Mouse (Mus musculus) limb, embryonic 15.5 days (tissue): ENCODE data around the gene Rnf114. TPM values are rescaled to one million over a fixed set of nuclear protein-coding genes. Genes with fewer than 3 reads are reported as not detected.
A peak's percentile ranks its signal among the peaks of the same experiment; 100 is the strongest.

Experiments used
- ATAC-seq: fragments of 200-750 bp; cut with Nextera tagmentation; 2 replicates; pipeline ENCODE4 v1.8.0; 2017; ENCODE audit warnings: low read depth, moderate TSS enrichment; ENCODE audit not compliant: insufficient number of reproducible peaks, low FRiP score, low TSS enrichment
- H3K27ac ChIP-seq: fragments of 300-500 bp; sonication (generic); 2 replicates; pipeline ENCODE4 v1.5.1; 2015; ENCODE audit warnings: moderate library complexity, mild to moderate bottlenecking, inconsistent platforms
- H3K27me3 ChIP-seq: fragments of 300-500 bp; sonication (generic); 2 replicates; pipeline ENCODE4 v1.6.1; 2015; ENCODE audit warnings: inconsistent platforms
- H3K36me3 ChIP-seq: fragments of 300-500 bp; sonication (generic); 2 replicates; pipeline ENCODE4 v1.6.1; 2015; ENCODE audit warnings: inconsistent platforms
- H3K4me1 ChIP-seq: fragments of 300-500 bp; sonication (generic); 2 replicates; pipeline ENCODE4 v1.6.1; 2015; ENCODE audit warnings: inconsistent platforms
- H3K4me2 ChIP-seq: fragments of 300-500 bp; sonication (generic); 2 replicates; pipeline ENCODE4 v1.6.1; 2015; ENCODE audit warnings: mild to moderate bottlenecking, inconsistent platforms
- H3K4me3 ChIP-seq: fragments of 300-500 bp; sonication (generic); 2 replicates; pipeline ENCODE4 v1.5.1; 2015; ENCODE audit warnings: mild to moderate bottlenecking, inconsistent platforms
- H3K9ac ChIP-seq: fragments of 300-500 bp; sonication (generic); 2 replicates; pipeline ENCODE4 v1.6.1; 2015; ENCODE audit warnings: inconsistent platforms
- H3K9me3 ChIP-seq: fragments of 300-500 bp; sonication (generic); 2 replicates; pipeline ENCODE4 v1.6.1; 2016; ENCODE audit warnings: inconsistent platforms
- WGBS: fragments of 180-500 bp; shearing (Covaris S2); methylation state at CpG from one replicate; pipeline ENCODE4 v1.1.7; 2015; 5-methylcytosine and 5-hydroxymethylcytosine counted together
- polyA plus RNA-seq: library from polyadenylated mRNA; unstranded; fragments of >200 nt; fragmentation: Nextera tagmentation; extraction: Ambion mirVana; gene quantifications from 2 replicates; pipeline ENCODE4 v1.2.1, GENCODE M21; 2015

The Rnf114 gene
- 69.9 and 70.3 TPM in 2 replicates for polyA plus RNA-seq

DNA sequence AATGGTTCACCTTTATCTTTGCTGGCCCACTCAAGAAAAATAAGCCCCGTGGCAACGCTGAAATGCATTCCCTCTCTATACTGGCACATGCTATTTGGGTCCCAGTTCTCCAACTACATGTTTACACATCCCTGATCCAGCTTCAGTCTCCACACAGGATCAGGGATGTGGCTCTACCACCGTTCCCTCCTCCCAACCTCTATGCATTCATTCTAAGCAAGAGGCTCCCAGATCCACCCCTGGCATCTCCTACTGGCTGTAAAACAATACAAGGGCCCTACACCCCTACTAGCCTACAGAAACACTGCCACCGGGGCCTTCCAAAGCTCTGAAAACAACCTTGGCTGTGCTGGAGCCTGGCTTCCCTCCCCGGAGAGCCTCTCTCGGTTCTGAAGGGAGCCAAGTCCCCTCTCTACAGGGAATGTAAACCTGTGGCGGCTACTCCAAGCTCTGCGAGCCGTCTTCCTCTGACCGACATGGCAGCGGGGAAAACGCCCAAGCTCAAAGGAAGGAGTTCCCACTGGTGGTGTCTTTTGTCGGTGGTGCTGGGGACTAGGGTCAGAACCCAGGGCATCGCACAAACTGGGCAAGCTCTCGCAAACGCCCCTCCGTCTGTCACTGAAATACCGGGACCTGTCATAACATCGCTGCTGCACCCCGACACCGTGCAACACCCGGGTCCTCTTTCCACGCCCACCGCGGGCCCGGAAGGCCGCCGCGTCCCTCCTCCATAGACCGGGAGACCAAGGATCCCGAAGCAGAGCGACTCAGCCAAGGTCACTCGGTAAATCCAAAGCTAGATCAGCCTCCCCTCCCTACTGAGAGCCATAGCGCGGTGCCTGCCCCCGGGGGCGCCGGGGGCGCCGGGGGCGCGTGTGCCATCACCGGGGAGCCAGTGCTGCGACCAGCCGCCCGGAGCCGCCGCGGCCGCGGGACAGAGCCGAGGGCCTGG lies at the start of gene Rnf114:
Rnf114 (plus strand) TSS at position 889 of the 952 bp plus-strand sequence.
- Histone ChIP-seq H3K36me3 (no peaks in the 10 kb centered on the region; the same call in 1 of the 2 replicates), H3K9me3 (no peaks in the 10 kb centered on the region), H3K4me3 (peak within 1 kb of the TSS; percentile 92), H3K4me2 (peak within 1 kb of the TSS; percentile 90), H3K4me1 (peaks cover 24% of the 10 kb centered on the region), H3K9ac (peak within 1 kb of the TSS; percentile 89), H3K27ac (peak within 1 kb of the TSS; percentile 97), H3K27me3 (no peaks in the 10 kb centered on the region)
- ATAC-seq = peak; percentile 22
- WGBS = 3% methylated on average over 47 of the region's 52 CpGs

DNA sequence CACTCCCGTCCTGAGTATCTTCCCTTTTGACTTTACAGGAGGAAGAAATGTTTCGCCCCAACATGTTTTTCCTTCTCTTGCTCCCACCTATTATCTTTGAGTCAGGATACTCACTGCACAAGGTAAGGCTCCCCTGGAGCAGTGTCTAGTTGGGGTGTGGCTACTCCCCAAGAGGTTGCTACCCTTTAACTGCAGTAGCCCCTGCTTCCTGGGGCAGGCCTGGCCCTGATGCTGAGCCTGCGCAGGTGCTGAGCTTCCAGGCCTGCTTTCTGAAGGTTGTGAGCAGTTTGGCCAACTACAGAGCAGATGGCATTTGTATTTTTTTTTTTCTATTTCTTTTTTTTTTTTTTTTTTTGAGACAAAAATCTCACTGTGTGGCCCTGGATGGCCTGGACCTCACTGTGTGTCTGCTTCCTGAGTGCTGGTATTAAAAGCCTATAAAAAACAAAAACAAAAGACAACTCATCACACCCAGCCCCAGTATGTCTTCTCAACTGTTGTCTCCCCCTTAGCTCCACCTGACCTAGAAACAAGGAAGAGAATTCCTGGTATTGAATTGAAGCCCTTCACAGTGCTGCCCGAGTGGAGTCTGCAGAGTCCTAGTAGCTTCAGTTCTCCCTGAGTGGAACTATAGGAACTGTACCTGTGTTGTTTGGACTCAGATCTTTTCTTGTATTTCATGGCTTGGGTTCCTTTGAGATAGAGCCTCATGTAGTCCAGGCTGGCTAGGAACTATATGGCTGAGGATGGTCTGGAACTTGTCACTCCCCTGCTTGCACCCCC lies 48.8 kb upstream of the Rnf114 start:
- Histone ChIP-seq H3K27ac (no peak overlapping the region), H3K9me3 (no peaks in the 10 kb centered on the region), H3K36me3 (peaks cover 64% of the 10 kb centered on the region), H3K9ac (no peak overlapping the region), H3K4me1 (peaks cover 22% of the 10 kb centered on the region), H3K4me2 (no peak overlapping the region), H3K27me3 (no peaks in the 10 kb centered on the region), H3K4me3 (no peak overlapping the region)
- 89% methylated on average over 4 of the region's 4 CpGs for WGBS
- no peak for ATAC-seq

DNA sequence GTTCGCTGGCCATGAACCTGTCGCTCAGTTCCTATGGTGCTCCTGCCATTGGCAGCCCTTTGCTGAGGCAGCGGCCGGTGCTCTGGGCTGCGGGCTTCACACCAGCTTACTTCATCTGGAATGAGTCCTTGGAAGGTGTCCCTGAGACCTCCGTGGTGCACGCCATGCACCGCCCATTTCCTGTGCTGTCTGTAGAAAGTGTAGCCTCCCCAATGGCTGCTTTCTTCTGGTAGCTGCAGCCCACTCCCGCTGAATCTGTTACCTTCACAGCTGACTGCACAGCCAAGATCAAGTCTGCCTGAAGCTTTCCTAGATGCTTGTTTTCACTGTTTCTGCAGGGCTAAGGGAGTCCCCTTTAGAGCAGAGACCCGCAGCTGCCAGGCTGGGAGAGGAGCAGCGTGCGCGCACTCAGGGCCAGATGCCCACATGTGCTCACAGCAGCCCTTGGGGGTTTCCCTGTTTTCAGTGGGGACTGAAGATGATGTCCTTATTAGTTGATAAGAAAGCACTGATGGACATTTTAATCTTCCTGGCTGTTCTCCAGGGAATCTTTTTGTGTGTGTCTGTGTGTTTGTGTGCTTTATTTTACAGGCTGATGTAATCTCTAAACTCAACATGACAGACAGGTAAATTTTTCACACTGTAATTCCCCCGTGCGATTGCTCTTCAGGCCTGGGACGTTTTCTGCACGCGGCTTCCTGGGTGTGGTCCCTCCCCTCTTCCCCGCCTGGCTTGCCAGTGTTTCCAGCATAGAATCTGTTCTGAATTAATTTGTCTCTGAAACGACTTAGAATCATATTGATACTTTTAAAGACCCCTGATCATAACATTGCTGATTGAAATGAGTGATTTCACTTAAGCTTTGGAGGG lies 46.3 kb upstream of the Rnf114 start:
- no peaks in the 10 kb centered on the region for H3K9me3 ChIP-seq
- peak overlapping the region; percentile 69 for H3K27ac ChIP-seq
- no peak overlapping the region for H3K9ac ChIP-seq
- H3K36me3 ChIP-seq = peaks cover 74% of the 10 kb centered on the region
- WGBS = 61% methylated on average over 20 of the region's 20 CpGs
- ATAC-seq = peak; percentile 15; the same call in 1 of the 2 replicates
- H3K4me3 ChIP-seq = no peak overlapping the region
- no peaks in the 10 kb centered on the region for H3K27me3 ChIP-seq
- peaks cover 22% of the 10 kb centered on the region for H3K4me1 ChIP-seq
- no peak overlapping the region for H3K4me2 ChIP-seq

DNA sequence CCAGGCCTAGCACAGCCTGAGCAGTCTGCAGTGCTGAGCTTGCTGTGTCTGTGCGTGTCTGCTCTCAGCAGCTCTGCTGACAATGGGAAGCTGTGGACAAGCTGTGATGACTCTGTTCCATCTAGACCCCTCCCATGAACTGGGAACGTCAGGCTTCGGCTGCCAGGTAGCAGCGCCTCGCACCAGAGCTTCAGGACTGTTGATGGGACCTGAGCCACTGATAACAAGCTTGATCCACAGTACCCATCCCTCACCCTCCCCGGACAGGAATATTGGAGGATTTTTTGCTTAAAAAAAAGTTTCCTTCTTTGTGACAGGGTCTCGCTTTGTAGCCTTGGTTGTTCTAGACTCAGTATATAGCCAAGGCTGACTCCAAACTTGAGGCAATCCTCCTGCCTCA lies 45.2 kb upstream of the Rnf114 start:
- H3K36me3 ChIP-seq = peaks cover 71% of the 10 kb centered on the region
- ATAC-seq = no peak
- no peak overlapping the region for H3K9ac ChIP-seq
- 89% methylated on average over 7 of the region's 7 CpGs for WGBS
- no peak overlapping the region for H3K4me3 ChIP-seq
- no peak overlapping the region for H3K4me2 ChIP-seq
- H3K9me3 ChIP-seq = no peaks in the 10 kb centered on the region
- peak overlapping the region; percentile 47; the same call in 1 of the 2 replicates for H3K27ac ChIP-seq
- H3K27me3 ChIP-seq = no peaks in the 10 kb centered on the region
- peaks cover 22% of the 10 kb centered on the region for H3K4me1 ChIP-seq

DNA sequence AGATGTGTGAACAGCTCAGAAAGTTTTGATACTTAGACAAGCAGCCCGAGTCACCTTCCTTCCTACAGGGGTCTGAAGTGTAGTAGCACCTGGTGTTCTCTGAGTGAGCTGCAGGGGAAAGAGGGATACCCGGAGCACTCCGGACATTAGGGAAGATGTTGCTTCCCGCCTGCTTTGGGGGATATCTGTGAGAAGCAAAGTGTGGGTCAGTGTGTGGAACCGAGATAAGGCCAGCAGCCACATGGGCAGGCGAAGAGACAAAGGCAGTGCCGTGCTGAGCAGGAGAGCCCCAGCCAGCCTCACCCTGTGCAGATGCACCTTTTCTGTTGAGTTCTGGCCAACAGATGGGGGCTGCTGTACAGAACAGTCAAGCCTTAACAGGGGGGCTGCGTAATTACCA lies 44.8 kb upstream of the Rnf114 start:
- H3K9me3 ChIP-seq = no peaks in the 10 kb centered on the region
- no peak for ATAC-seq
- no peak overlapping the region for H3K4me2 ChIP-seq
- H3K4me3 ChIP-seq = no peak overlapping the region
- no peak overlapping the region for H3K9ac ChIP-seq
- H3K4me1 ChIP-seq = peaks cover 22% of the 10 kb centered on the region
- H3K36me3 ChIP-seq = peaks cover 68% of the 10 kb centered on the region
- no peaks in the 10 kb centered on the region for H3K27me3 ChIP-seq
- no peak overlapping the region for H3K27ac ChIP-seq
- WGBS = 89% methylated on average over 8 of the region's 8 CpGs

DNA sequence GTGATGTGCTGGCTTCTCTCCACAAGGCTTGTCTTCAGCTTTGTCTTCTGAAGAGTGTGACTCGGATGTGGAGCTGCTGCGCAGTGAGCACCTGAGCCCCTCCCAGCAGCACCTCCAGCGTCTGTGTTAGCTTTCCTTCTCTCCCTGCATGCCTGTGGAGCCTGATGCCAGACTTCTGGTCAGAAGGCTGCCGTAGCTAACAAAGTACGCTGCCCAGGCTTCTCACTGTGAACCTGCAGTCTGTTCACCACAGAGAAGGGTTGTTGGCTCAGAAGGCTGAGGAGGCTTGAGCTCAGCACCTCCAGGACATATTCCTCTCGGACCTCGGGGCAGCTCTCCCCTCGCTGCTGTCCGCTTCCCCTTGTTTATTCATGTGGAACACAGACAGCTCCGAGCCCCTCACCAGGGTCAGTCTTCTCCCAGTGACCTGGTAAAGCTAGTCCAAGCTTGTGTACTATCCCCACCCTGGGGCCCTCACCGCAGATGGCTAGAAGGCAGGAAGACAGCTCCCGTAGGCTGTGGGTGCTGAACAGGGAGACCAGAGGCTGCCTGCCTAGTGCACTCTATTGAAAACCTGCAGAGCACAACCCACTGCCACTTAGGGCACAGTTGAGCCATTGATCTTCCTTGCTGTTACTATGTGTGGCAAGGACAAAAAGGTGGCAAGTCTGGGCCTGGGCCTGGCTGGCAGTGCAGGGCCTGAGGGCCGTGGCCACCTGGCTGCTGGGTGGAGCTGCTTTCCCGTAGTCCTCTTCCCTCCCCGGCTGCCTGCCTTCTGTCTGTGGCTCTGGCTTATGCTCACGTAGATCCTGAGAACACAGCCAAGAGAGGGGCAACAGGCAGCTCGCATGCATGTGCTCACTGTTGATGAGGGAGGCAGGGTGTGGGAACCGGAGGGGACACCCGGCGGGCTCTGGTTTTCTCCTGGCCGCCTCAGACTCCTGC lies 42.8 kb upstream of the Rnf114 start:
- H3K4me1 ChIP-seq = peaks cover 22% of the 10 kb centered on the region
- ATAC-seq = no peak
- H3K27ac ChIP-seq = no peak overlapping the region
- no peaks in the 10 kb centered on the region for H3K27me3 ChIP-seq
- peaks cover 73% of the 10 kb centered on the region for H3K36me3 ChIP-seq
- 89% methylated on average over 21 of the region's 21 CpGs for WGBS
- H3K9me3 ChIP-seq = no peaks in the 10 kb centered on the region
- no peak overlapping the region for H3K9ac ChIP-seq
- H3K4me2 ChIP-seq = no peak overlapping the region
- H3K4me3 ChIP-seq = no peak overlapping the region

DNA sequence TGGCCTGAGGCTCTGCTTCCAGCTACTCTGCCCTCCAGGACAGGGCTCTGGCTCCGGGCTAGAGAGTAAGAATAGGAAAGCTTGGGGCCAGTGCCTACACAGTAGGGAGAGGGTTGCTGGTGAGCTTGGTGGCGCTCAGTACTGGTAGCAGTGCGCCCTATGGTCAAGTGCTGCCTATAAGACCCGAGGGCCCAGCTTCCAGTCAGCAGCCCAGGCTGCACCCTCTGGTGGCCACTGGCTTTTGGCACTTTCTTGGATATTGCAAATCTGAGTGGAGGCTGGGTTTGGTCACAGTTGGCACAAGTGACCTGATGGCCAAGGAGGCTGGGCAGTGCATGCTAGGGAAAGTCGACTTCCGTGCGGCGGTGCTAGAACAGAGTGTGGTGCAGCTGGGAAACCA lies 41.8 kb upstream of the Rnf114 start:
- WGBS = 89% methylated on average over 8 of the region's 8 CpGs
- ATAC-seq = no peak
- Histone ChIP-seq H3K27ac (no peak overlapping the region), H3K9me3 (no peaks in the 10 kb centered on the region), H3K4me2 (no peak overlapping the region), H3K27me3 (no peaks in the 10 kb centered on the region), H3K36me3 (peaks cover 73% of the 10 kb centered on the region), H3K4me1 (peaks cover 16% of the 10 kb centered on the region), H3K4me3 (no peak overlapping the region), H3K9ac (no peak overlapping the region)

DNA sequence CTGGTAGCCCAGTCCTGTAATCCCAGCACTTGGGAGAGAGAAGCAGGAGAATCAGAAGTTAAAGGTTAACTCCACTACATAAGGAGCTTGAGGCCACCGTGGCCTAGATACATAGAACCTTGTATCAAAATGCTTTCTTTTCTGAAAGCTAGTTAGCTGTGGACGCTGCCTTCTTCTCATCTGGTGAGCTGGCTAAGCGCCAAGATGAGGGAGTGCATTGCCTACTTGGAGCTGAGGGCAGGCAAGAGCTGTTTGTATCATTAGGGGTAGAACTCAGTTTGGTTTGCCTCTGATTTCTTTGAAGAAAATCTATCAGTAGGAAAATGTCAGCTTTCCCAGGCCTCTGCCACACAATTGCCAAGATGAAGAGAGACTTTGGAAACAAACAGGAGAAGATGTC lies 38.6 kb upstream of the Rnf114 start:
- Histone ChIP-seq H3K4me2 (no peak overlapping the region), H3K4me3 (no peak overlapping the region), H3K9me3 (no peaks in the 10 kb centered on the region), H3K27ac (no peak overlapping the region), H3K27me3 (no peaks in the 10 kb centered on the region), H3K4me1 (no peaks in the 10 kb centered on the region), H3K9ac (no peak overlapping the region), H3K36me3 (peaks cover 85% of the 10 kb centered on the region)
- WGBS = 61% methylated on average over 3 of the region's 3 CpGs
- no peak for ATAC-seq

DNA sequence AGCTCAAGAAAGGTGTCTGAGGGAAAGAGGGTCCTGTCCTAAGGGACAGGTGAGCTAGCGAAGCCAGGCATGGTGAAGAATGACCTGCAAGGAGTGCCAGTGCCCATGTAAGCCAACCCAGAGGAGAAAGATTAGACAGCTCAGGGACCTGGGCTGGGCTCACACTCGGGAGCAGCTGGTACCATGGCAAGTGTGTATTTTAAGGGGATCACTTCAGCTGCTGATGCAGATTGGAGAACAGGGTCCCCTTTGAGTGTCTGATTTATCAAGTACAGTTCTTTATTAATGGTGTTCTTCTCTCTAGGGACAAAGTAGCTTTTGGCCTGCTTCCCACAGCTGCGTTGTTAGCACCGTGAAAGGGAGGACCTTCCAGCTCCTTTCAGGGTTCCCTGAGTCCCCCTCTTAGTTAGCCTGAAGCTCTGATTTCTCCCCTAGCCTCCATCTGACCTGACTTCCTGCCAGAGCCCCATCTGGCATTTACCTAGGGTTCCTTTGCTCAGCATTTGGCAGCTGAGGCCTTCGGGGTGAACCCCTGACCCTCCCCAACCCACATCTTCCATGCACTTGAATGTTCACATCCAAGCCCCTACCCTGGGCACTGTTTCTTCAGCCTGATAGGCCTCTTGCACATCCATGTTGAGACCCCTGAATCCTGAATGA lies 36.0 kb upstream of the Rnf114 start:
- 86% methylated on average over 5 of the region's 5 CpGs for WGBS
- no peak overlapping the region; the same call in 1 of the 2 replicates for H3K27ac ChIP-seq
- no peak overlapping the region for H3K9ac ChIP-seq
- peaks cover 81% of the 10 kb centered on the region for H3K36me3 ChIP-seq
- no peak overlapping the region for H3K4me3 ChIP-seq
- no peak overlapping the region for H3K4me2 ChIP-seq
- H3K4me1 ChIP-seq = no peaks in the 10 kb centered on the region
- ATAC-seq = no peak
- H3K9me3 ChIP-seq = no peaks in the 10 kb centered on the region
- no peaks in the 10 kb centered on the region for H3K27me3 ChIP-seq

DNA sequence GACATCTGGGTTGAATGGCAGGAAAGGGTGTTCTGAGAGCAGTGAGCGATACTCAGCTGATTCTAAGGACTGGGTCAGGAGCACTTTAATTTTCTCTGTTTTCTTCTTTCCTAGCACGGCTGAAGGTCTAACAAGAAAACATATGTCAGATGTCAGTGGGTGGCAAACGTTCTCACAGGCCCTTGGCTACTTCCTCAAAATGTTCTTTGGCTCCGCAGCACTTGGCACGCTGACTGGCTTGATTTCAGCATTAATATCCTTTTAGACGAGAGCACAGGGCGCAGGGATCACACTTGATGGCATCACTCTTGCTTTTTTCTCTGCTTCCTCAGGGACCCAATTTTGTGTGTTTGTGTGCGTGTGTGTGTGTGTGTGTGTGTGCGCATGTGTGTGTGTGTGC lies 35.2 kb upstream of the Rnf114 start:
- Histone ChIP-seq H3K27ac (no peak overlapping the region), H3K27me3 (no peaks in the 10 kb centered on the region), H3K36me3 (peaks cover 79% of the 10 kb centered on the region), H3K4me3 (no peak overlapping the region), H3K9ac (no peak overlapping the region), H3K9me3 (no peaks in the 10 kb centered on the region), H3K4me1 (no peaks in the 10 kb centered on the region), H3K4me2 (no peak overlapping the region)
- no peak for ATAC-seq
- 89% methylated on average over 9 of the region's 9 CpGs for WGBS
